Mouse (Mus musculus): ENCODE results near the gene Mfn2.

The Mfn2 gene

DNA sequence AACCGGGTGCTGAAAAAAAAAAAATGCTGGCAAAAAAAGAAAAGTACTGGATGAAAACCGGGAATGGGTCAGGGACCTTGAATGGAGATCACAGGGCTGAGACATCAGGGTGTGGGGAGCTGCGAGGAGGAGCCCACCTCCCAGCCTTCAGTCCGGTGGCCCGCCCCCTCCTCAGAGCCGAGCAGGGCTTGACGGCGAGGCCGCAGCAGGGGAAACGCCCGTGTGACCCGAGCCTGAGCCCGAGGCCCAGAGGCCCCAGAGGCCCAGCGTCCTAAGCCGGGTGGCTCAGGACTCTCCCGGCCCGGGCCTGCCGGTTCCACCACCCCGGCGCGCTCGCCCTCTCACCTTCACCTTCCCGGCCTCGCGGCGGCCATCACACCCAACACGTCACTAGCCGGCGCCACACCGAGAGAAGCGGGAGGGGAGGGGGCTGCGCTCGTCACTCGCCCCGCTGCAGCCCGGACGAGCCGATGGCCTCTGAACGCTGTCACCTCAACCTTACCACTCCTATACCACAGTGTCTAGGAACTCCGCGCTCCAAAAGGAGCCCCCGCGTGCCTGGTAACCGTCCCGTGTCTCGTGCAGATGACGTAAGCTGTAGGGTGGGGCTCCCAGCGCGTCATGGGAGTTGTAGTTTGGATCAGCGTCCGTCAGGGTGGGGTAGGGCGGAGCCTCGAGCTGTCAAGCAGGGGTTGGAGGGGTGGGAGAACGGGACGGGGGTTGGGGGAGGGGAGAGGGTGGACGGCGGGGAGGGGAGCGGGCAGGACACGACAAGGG is at the start of gene Mfn2:
TSS of gene Mfn2 (minus strand) at position 392 of the 777 bp plus-strand sequence.
- peak; percentile 92 for DNase-seq (ENCODE audit: low spot score)

GRCm38 (mm10) chr4:147953590-147953989 is 49.1 kb upstream of the Mfn2 start:
- DNase-seq (ENCODE audit: low spot score): peak; percentile 42

GRCm38 (mm10) chr4:147947511-147947910 is 43.0 kb upstream of the Mfn2 start:
- no peak for DNase-seq (ENCODE audit: low spot score)

DNA sequence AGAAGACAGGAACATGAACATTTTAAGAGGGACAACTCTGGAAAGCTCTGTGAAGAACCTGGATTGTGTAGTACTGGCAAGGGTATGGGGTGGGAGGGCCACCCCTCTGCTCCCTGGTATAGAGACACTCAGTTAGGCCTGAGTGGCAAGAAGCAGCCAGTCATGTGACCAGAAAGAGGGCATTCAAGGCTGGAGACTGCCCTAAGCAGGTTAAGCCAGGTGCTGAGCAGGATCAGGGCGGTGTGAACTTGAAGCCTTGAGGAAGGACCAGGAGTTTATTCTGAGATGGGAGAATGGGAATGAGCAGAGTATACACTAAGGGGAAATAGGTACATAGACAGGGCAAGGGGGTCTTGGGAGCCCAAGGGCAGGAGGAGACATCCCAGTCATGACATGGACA is 38.5 kb upstream of the Mfn2 start:
- DNase-seq (ENCODE audit: low spot score): no peak

GRCm38 (mm10) chr4:147941045-147942020 is 36.8 kb upstream of the Mfn2 start:
- no peak for DNase-seq (ENCODE audit: low spot score)

DNA sequence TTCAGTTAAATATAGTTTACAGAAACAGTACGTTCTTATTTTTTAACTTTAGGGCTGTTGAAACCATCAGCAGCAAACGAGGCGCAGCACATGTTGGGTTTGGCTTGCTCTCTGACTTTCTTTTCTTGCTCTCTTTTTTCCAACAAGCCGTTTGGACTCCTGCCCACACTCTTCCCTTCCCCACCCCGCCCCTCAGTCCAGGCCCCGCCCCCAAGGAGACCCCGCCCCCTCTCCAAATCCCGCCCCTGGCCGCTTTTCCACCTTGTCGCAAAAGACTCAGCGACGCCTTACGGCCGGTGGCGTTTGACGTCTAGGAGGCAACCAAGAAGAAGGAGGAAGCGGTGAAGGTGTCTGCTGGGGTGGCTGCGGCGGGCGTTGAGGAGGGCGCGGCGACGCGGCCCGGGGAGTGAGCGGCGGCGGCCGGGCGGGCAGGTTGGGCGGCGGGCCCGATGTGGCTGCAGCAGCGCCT is 36.1 kb upstream of the Mfn2 start, which contains the start of gene 2510039O18Rik:
TSS of gene 2510039O18Rik (plus strand) at position 320 of the 469 bp plus-strand sequence.
- DNase-seq (ENCODE audit: low spot score): peak; percentile 89

DNA sequence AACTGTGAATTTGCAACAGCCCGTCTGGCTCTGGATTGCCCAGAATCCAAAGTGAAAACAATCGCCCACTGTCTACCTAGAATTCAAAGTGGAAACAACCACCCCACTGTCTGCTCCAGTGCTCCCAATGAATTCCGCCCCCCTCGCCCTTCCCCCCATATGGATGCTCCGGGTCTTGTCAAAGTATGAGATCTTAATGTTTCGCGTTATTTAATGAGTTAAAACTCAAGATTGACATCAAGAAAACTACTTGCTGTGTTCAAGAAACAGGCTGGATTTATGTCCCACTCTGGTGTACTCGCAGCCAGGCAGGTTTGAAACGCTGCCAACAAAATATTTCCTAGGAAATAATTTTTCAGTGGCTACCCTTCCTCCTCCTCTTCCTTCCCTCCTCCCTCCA is 35.6 kb upstream of the Mfn2 start:
- no peak for DNase-seq (ENCODE audit: low spot score)

- peak; percentile 36 for DNase-seq (ENCODE audit: low spot score)
Measured at GRCm38 (mm10) chr4:147938148-147939096, 33.9 kb upstream of the Mfn2 start.

DNA sequence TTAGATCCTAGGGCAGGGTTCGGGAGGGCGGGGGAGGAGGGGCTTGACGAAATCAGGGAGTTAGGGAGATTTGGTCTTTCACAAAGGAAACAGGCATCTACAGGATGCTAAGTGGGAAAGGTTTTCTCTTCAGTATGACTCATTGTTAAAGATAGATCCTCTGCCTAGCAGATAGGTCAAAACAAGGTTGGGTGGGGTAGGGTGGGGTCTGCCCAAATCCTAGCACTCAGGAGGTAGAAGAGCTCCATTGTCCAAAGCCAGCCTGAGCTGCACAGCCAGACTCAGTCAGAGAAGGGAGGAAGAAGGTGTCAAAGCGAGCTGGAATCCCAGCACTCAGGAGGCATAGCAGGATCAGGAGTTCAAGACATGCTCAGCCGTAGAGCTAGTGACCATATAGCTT is 33.0 kb upstream of the Mfn2 start:
- DNase-seq (ENCODE audit: low spot score): no peak

GRCm38 (mm10) chr4:147937021-147937420 is 32.5 kb upstream of the Mfn2 start:
- no peak for DNase-seq (ENCODE audit: low spot score)

- peak; percentile 85 for DNase-seq (ENCODE audit: low spot score)
Measured at GRCm38 (mm10) chr4:147936331-147936954, 31.9 kb upstream of the Mfn2 start, which contains the start of gene Plod1. TSS of gene Plod1 (minus strand) at chr4:147936767.

DNA sequence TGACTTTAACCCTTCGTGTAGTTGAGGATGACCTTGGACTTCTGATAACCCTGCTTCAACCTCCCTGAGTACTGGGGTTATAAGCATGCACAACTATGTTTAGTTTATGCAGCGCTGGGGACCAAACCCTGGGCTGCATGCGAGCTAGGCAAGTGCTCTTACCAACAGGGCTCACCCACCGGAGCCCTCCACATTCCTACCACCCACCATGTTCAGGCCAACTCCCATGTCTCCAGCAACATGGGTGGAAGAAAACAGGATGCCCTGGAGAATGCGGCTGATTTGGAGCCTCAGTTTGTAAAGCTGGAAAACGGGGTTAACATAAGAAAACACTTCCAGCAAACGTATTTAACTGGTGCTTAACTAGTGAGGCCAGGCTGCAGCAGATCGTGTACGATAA is 31.4 kb upstream of the Mfn2 start:
- no peak for DNase-seq (ENCODE audit: low spot score)

DNA sequence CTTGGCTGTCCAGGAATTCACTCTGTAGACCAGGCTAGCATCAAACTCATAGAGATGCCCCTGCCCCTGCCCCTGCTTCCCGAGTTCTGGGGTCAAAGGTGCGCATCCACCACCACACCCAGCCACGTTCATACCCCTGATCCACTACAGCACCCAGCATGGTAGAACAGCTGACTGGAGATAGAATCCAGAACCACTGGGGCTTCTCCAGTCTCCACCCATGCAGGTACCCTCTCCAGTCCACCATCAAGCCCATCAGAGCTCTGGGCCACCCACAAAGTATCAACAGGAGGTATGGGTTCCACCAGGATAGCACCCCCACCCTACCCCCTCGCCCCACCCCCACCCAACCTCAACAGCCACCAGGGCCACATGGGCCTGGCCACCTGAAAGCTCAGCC is 30.1 kb upstream of the Mfn2 start:
- no peak for DNase-seq (ENCODE audit: low spot score)

DNA sequence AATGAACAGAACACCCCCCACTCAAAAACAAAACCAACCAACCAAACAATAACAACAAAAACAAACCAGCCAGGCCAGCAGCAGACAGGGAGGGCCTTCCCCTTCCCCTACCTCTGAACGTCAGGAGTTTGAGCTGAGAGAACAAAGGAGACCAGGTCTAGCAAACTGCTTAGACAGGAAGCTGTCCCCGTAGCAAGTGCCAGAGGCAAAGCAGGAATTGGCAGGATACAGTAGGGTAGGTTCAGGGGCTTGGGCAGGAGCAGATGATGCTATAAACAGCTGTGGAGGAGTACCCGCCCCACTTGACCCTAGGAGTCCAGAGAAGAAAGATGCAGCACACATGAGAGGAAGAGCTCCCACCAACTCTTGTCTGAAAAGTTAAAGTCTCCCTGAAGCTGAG is 29.6 kb upstream of the Mfn2 start:
- no peak for DNase-seq (ENCODE audit: low spot score)

DNA sequence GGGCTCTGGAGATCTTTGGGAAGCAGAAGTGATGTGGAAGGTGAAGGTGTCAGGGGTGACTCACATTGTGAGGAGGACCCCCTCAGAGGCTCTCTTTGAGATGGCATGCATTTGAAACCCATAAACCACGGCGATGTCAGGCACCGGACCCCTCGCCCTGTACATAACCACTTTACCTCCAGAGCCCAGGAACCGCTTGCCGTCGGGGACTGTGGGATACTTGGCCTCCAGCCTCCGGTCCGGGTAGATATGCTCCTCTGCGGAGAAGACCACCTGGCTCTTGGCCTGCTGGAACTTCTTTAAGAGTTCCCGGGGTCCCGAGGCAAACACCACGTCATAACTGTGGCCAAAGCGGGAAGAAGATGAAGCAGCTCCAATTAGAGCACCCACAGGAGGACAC is 26.4 kb upstream of the Mfn2 start:
- no peak for DNase-seq (ENCODE audit: low spot score)

- no peak for DNase-seq (ENCODE audit: low spot score)
Measured at GRCm38 (mm10) chr4:147928540-147928939, 24.0 kb upstream of the Mfn2 start.

- DNase-seq (ENCODE audit: low spot score): no peak
Measured at GRCm38 (mm10) chr4:147928136-147928535, 23.6 kb upstream of the Mfn2 start.

GRCm38 (mm10) chr4:147927705-147928104 is 23.2 kb upstream of the Mfn2 start:
- DNase-seq (ENCODE audit: low spot score): peak; percentile 50

DNA sequence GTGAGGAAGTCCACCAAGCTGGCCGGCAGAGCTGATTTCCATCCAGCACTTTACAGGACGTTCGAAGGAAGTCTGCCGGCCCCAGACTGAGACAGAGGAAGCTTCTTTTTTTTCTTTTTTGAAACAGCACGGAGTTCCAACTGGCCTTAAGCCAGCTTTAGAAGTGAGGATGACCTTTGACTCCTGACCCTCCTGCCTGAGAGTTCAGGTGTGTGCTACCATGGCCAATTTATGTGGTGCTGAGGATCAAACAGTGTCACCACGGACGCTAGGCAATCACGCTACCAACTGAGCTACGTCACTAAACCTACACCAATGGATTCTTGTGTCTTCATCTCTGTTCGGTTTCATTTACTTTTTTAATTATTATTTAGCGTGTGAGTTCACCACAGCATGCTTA is 17.8 kb upstream of the Mfn2 start:
- no peak for DNase-seq (ENCODE audit: low spot score)

GRCm38 (mm10) chr4:147920973-147921372 is 16.5 kb upstream of the Mfn2 start:
- DNase-seq (ENCODE audit: low spot score): no peak

Data from lung, postnatal 25 days (tissue).